Mouse (Mus musculus) large intestine, adult 2 months (tissue): ENCODE results near the gene Suclg1. TPM values are rescaled to one million over a fixed set of nuclear protein-coding genes. Genes with fewer than 3 reads are reported as not detected.

Experiments
- DNase-seq: peaks from one replicate; pipeline ENCODE4 v3.0.0-alpha.2; 2012; ENCODE audit warnings: low read depth, low spot score
- WGBS: fragments of 180-500 bp; shearing (Covaris S2); methylation state at CpG from one replicate; pipeline ENCODE4 v1.1.7; 2018; 5-methylcytosine and 5-hydroxymethylcytosine counted together
- polyA plus RNA-seq: library from polyadenylated mRNA; depleted of rRNA; stranded (reverse); fragments of >200 nt; gene quantifications from 2 replicates; pipeline ENCODE4 v1.2.3, GENCODE M21; 2012; rRNA removed

Gene Suclg1
- polyA plus RNA-seq, 1 experiment, result 183 TPM

GRCm38 (mm10) chr6:73311335-73311734 lies 63.2 kb downstream of the Suclg1 start:
- WGBS, result 64% methylated on average over 6 of the region's 6 CpGs
- no peak for DNase-seq

GRCm38 (mm10) chr6:73311786-73312185 lies 63.6 kb downstream of the Suclg1 start:
- WGBS, result 79% methylated on average over 7 of the region's 7 CpGs
- no peak for DNase-seq

- no peak for DNase-seq
- WGBS, result 2% methylated on average over 17 of the region's 17 CpGs
Observed at GRCm38 (mm10) chr6:73314923-73315603, 66.9 kb downstream of the Suclg1 start.

- 67% methylated on average over 2 of the region's 2 CpGs for WGBS
- no peak for DNase-seq
Observed at GRCm38 (mm10) chr6:73322306-73322705, 74.1 kb downstream of the Suclg1 start.

Other genes starting within 250 kb of the Suclg1 start
- 0.04 and 0.05 TPM in 2 replicates for gene Dnah6, start 26.7 kb upstream of the Suclg1 start, polyA plus RNA-seq
- not detected in 2 replicates for gene 4931417E11Rik, start 221.3 kb downstream of the Suclg1 start, polyA plus RNA-seq